ENCODE assay signal across 8 mouse cellular contexts in genomic region chr12:3309391-3310320, GRCm38 (mm10). TPM values are rescaled to one million over a fixed set of nuclear protein-coding genes. Genes with fewer than 3 reads are reported as not detected.
DNase-seq lines count a peak whose midpoint lies in the region; ATAC-seq and TF ChIP-seq lines count a peak whose summit lies in the region.

Gene Rab10, minus strand, starts transcription at chr12:3309969.

- peak; percentile 99 for DNase-seq in CD4-positive helper T cell, adult 2 months (ENCODE audit: low read depth, low spot score)
- DNase-seq in brain, embryonic 18.5 days (ENCODE audit: low read depth, low spot score): peak; percentile 98
- peak; percentile 98 for DNase-seq in kidney, postnatal 0 days (ENCODE audit: low spot score)
- peak; percentile 98 for DNase-seq in liver, embryonic 11.5 days (ENCODE audit: low spot score)
- peak; percentile 98 for DNase-seq in naive thymus-derived CD4-positive, alpha-beta T cell, adult 2 months (ENCODE audit: low read depth)

- no peaks in the 10 kb centered on the region for H3K27me3 ChIP-seq in heart, embryonic 12.5 days (replicated peaks)
- H3K27me3 ChIP-seq in kidney, postnatal 0 days (ENCODE audit: insufficient read depth, low read length): no peaks in the 10 kb centered on the region
- no peaks in the 10 kb centered on the region for H3K27me3 ChIP-seq in liver, embryonic 11.5 days (replicated peaks; ENCODE audit: control insufficient read depth, insufficient read depth, low read length)
- no peaks in the 10 kb centered on the region for H3K27me3 ChIP-seq in stomach, embryonic 14.5 days (ENCODE audit: control insufficient read depth, insufficient read depth, low read length)

- 0% methylated on average over 90 of the region's 111 CpGs for WGBS in heart, embryonic 12.5 days
- WGBS in kidney, postnatal 0 days: 1% methylated on average over 104 of the region's 111 CpGs
- under 1% methylated on average over 96 of the region's 111 CpGs for WGBS in liver, embryonic 11.5 days
- under 1% methylated on average over 105 of the region's 111 CpGs for WGBS in stomach, embryonic 14.5 days

- peak within 1 kb of the TSS; percentile 93 for H3K9ac ChIP-seq in heart, embryonic 12.5 days
- H3K9ac ChIP-seq in kidney, postnatal 0 days (ENCODE audit: low read depth, low read length): peak within 1 kb of the TSS; percentile 84
- peak within 1 kb of the TSS; percentile 92 for H3K9ac ChIP-seq in liver, embryonic 11.5 days (ENCODE audit: low read depth, low read length)
- H3K9ac ChIP-seq in stomach, embryonic 14.5 days (replicated peaks; ENCODE audit: low read depth, low read length): peak within 1 kb of the TSS; percentile 92

- H3K9me3 ChIP-seq in heart, embryonic 12.5 days (replicated peaks): no peaks in the 10 kb centered on the region
- no peaks in the 10 kb centered on the region for H3K9me3 ChIP-seq in kidney, postnatal 0 days (replicated peaks; ENCODE audit: low read length)
- no peaks in the 10 kb centered on the region for H3K9me3 ChIP-seq in liver, embryonic 11.5 days (ENCODE audit: control insufficient read depth, low read length)
- H3K9me3 ChIP-seq in stomach, embryonic 14.5 days (ENCODE audit: control insufficient read depth, low read depth, low read length): no peaks in the 10 kb centered on the region

- peak within 1 kb of the TSS; percentile 92 for H3K4me3 ChIP-seq in heart, embryonic 12.5 days
- peak within 1 kb of the TSS; percentile 84 for H3K4me3 ChIP-seq in kidney, postnatal 0 days (replicated peaks; ENCODE audit: low read depth, low read length)
- peak within 1 kb of the TSS; percentile 94 for H3K4me3 ChIP-seq in liver, embryonic 11.5 days (ENCODE audit: low read depth, low read length)
- H3K4me3 ChIP-seq in stomach, embryonic 14.5 days (ENCODE audit: low read depth, low read length): peak within 1 kb of the TSS; percentile 92

- ATAC-seq in erythroid progenitor cell, adult 5-6 weeks (replicated peaks; ENCODE audit: low FRiP score, poor library complexity, severe bottlenecking): peak; percentile 89
- peak; percentile 99 for ATAC-seq in heart, embryonic 12.5 days (ENCODE audit: insufficient number of reproducible peaks, low FRiP score)
- ATAC-seq in kidney, postnatal 0 days (replicated peaks; ENCODE audit: low FRiP score, low read depth): peak; percentile 99
- peak; percentile 97 for ATAC-seq in liver, embryonic 11.5 days (replicated peaks; ENCODE audit: low FRiP score)
- ATAC-seq in stomach, embryonic 14.5 days (ENCODE audit: insufficient number of reproducible peaks, insufficient read depth, low FRiP score, low read depth): peak; percentile 98

- no peak for TF ChIP-seq CTCF in kidney, postnatal 0 days (IDR thresholded peaks at IDR 0.05; ENCODE audit: low read depth)

- peak within 1 kb of the TSS; percentile 83 for H3K4me2 ChIP-seq in heart, embryonic 12.5 days
- peak within 1 kb of the TSS; percentile 70 for H3K4me2 ChIP-seq in kidney, postnatal 0 days (ENCODE audit: low read length)
- peak within 1 kb of the TSS; percentile 71 for H3K4me2 ChIP-seq in liver, embryonic 11.5 days
- H3K4me2 ChIP-seq in stomach, embryonic 14.5 days (replicated peaks; ENCODE audit: low read depth, low read length): peak within 1 kb of the TSS; percentile 79

- H3K36me3 ChIP-seq in heart, embryonic 12.5 days: no peaks in the 10 kb centered on the region
- no peaks in the 10 kb centered on the region for H3K36me3 ChIP-seq in kidney, postnatal 0 days (ENCODE audit: insufficient read depth, low read length)
- no peaks in the 10 kb centered on the region for H3K36me3 ChIP-seq in liver, embryonic 11.5 days (ENCODE audit: control insufficient read depth, insufficient read depth, low read length)
- H3K36me3 ChIP-seq in stomach, embryonic 14.5 days (ENCODE audit: control insufficient read depth, insufficient read depth, low read length): no peaks in the 10 kb centered on the region

- H3K27ac ChIP-seq in heart, embryonic 12.5 days (ENCODE audit: poor library complexity, severe bottlenecking): peak within 1 kb of the TSS; percentile 98
- H3K27ac ChIP-seq in kidney, postnatal 0 days: peak within 1 kb of the TSS; percentile 99
- H3K27ac ChIP-seq in liver, embryonic 11.5 days (ENCODE audit: low read depth, low read length): peak within 1 kb of the TSS; percentile 99
- H3K27ac ChIP-seq in stomach, embryonic 14.5 days (ENCODE audit: low read length): peak within 1 kb of the TSS; percentile 98

- H3K4me1 ChIP-seq in heart, embryonic 12.5 days (replicated peaks): peaks cover 14% of the 10 kb centered on the region
- H3K4me1 ChIP-seq in kidney, postnatal 0 days (replicated peaks; ENCODE audit: insufficient read depth, low read length): no peaks in the 10 kb centered on the region
- peaks cover 12% of the 10 kb centered on the region for H3K4me1 ChIP-seq in liver, embryonic 11.5 days (replicated peaks; ENCODE audit: control insufficient read depth, insufficient read depth, low read length)
- H3K4me1 ChIP-seq in stomach, embryonic 14.5 days (ENCODE audit: control insufficient read depth, insufficient read depth, low read length): peaks cover 8% of the 10 kb centered on the region; the same call in 1 of the 2 replicates

RNA-seq across cellular contexts. Expression of gene Rab10, which starts in this region (rescaled TPM):
- total RNA-seq in erythroid progenitor cell, adult 5-6 weeks (2015; ENCODE audit: low replicate concordance): 110 and 132 TPM in 2 replicates
- 101 and 116 TPM in 2 replicates for total RNA-seq in erythroid progenitor cell, adult 5-6 weeks (2017; ENCODE audit: low replicate concordance)
- 94.8 and 96.3 TPM in 2 replicates for polyA plus RNA-seq in heart, embryonic 12.5 days (2016; fragmentation: Nextera tagmentation; extraction: Ambion mirVana)
- polyA plus RNA-seq in kidney, postnatal 0 days (2015; fragmentation: Nextera tagmentation; extraction: Ambion mirVana): 71.1 and 78.3 TPM in 2 replicates
- polyA plus RNA-seq in liver, embryonic 11.5 days (2014; fragmentation: Nextera tagmentation; extraction: Ambion mirVana): 70.9 and 71.1 TPM in 2 replicates
- 88.8 and 91.4 TPM in 2 replicates for polyA plus RNA-seq in stomach, embryonic 14.5 days (2014; fragmentation: Nextera tagmentation; extraction: Ambion mirVana)

Comparison
In these comparisons a context has a peak if more than half of its experiments do, and no peak if none do; other contexts are left out.
1. Peak in every context shown above with its lines: DNase-seq, ATAC-seq, H3K4me3 ChIP-seq and H3K27ac ChIP-seq.